Mouse (Mus musculus) induced T-regulatory cell, adult 2 months (primary cell): ENCODE data around the gene Sfrp2.

Experiments
- DNase-seq: peaks from one replicate; pipeline ENCODE4 v3.0.0-alpha.2; 2012; ENCODE audit warnings: low read depth

Sfrp2 gene

GRCm38 (mm10) chr3:83771160-83771869 lies 5.2 kb downstream of the Sfrp2 start:
- no peak for DNase-seq

DNA sequence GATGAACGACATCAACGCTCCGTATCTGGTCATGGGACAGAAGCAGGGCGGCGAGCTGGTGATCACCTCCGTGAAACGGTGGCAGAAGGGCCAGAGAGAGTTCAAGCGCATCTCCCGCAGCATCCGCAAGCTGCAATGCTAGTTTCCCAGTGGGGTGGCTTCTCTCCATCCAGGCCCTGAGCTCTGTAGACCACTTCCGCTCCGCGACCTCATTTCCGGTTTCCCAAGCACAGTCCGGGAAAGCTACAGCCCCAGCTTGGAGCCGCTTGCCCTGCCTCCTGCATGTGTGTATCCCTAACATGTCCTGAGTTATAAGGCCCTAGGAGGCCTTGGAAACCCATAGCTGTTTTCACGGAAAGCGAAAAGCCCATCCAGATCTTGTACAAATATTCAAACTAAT lies 7.2 kb downstream of the Sfrp2 start:
- DNase-seq, result no peak

GRCm38 (mm10) chr3:83775403-83775802 lies 9.3 kb downstream of the Sfrp2 start:
- no peak for DNase-seq

GRCm38 (mm10) chr3:83781460-83782222 lies 15.5 kb downstream of the Sfrp2 start:
- DNase-seq, result no peak

GRCm38 (mm10) chr3:83783716-83784469 lies 17.8 kb downstream of the Sfrp2 start:
- DNase-seq, result no peak

GRCm38 (mm10) chr3:83784726-83785125 lies 18.6 kb downstream of the Sfrp2 start:
- no peak for DNase-seq

DNA sequence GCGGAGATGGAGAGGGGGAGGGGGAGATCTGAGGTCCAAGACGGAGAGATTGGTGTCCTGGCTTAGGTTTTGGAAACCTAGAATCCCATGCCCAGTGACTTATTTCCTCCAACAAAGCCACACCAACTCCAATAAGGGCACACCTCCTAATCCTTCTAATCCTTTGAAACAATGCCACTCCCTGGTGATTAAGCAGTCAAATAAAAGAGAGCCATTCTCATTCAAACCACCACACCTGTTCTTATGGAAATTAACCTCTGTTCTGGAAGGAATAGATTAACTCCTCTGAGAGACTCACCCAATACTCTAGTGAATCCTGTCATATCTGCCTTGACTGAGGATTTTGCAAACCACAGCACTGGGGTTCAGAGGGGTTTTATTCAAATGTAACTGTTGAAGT lies 21.0 kb downstream of the Sfrp2 start:
- no peak for DNase-seq

- no peak for DNase-seq
Observed at GRCm38 (mm10) chr3:83787776-83788305, 21.7 kb downstream of the Sfrp2 start.

- DNase-seq, result peak; percentile 79
Observed at GRCm38 (mm10) chr3:83789651-83790451, 23.7 kb downstream of the Sfrp2 start.

- DNase-seq, result peak; percentile 59
Observed at GRCm38 (mm10) chr3:83791444-83791843, 25.3 kb downstream of the Sfrp2 start.

GRCm38 (mm10) chr3:83797098-83797497 lies 31.0 kb downstream of the Sfrp2 start:
- DNase-seq, result peak; percentile 39

DNA sequence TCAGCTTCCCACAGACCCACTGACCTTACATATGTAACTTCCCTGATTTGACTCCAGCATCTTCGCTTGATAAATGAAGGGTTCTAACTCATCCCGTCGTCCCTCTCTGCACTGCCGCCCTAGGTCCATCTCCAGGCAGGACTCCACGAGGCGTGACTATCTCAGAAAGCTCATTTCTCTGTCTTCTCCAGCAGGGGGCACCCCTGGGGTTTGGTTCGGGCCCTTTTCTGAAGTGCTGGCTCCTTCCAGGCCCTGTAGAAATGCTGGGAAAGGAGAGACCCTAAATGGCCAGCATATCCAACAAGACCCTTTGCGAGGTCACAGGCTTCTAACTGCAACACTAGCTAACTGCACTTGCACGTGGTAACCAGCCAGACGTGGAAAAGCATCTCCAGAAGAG lies 31.7 kb downstream of the Sfrp2 start:
- DNase-seq, result peak; percentile 77

GRCm38 (mm10) chr3:83799486-83799885 lies 33.4 kb downstream of the Sfrp2 start:
- DNase-seq, result no peak

DNA sequence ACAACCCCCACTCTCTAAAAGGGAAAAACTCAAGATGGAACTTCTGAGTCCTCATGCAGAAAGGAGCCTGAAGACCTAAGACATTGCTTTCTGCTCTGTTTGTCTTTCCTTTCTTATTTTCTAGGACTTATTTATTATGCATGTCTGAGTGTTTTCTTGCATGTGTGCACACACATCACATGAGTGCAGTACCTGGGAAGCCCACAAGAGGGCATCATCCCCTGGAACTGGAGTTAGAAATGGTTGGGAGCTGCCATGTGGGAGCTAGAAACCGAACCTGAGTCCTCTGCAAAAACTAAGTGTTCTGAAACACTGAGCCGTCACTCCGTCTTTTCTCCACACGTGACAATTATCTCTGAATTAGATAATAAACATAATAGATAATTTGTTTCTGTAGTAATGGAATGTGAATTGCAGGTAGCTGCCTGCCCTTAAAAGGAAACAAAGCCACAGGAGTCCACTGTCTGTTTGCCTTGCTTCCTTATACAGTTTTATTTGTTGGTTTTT lies 35.6 kb downstream of the Sfrp2 start:
- DNase-seq, result peak; percentile 51

- no peak for DNase-seq
Observed at GRCm38 (mm10) chr3:83808483-83808882, 42.4 kb downstream of the Sfrp2 start.

DNA sequence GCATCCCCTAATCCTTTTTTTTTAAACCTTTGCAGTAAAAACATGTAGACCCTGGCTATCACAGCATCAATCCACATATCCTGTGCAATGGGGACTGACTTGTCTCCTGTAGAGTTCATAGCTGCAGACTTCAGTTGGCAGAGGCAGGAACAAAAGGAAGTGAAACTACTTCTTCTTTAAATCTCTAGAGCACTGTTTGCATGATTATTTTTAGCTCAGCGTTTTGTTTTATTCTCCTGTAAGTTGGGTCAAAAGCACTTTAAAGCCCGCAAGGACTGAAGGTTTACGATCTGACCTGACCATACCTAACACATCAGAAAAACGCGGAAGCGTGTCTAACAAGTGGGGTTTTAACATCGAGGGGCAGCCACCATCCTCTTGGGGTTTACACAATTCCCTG lies 45.9 kb downstream of the Sfrp2 start:
- peak; percentile 14 for DNase-seq

- DNase-seq, result no peak
Observed at GRCm38 (mm10) chr3:83812863-83813262, 46.7 kb downstream of the Sfrp2 start.

DNA sequence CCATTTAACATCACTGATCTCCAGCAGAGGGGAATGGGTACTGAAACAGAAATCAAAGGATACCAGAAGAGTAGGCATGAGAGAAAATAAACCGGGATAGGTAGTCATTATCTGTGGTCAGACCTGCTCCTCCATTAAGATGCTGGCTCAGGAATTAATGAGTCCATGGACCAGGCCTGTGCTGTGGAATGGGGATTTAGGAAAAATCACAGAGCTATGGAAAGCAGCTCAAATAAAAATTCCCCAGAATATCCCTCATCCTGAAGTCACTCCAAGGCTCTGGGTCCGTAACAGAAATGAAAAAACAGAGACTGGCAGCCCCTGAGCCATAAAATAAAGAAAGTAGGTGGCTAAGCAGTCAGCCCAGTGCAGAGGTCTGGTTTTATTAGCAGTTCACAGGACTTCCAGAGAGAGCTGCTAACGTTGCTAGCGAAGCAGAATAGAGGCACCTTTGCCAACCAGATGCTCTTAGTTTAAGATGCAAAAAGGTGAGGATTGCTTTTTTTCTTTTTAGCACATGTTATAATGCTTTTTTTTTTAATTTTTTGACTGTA lies 50.3 kb downstream of the Sfrp2 start:
- no peak for DNase-seq

DNA sequence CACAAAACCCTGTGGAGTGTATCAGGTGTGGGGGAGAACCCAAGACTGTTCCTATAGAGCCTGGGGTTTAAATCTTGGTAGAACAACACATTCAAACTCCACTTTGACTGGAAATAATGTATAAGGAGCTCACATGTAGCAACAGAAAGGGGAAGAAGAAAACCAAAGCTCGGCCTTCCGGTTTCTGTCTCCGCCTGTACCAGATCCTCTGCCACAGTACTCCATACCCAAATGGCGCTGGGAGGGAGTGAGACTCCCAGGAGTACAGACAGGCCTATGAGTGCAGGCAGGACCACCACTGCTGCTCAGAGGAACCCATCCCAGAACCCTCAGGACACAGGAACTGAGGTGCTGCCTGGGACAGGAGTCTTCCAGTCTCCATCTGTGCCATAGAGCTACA lies 57.7 kb downstream of the Sfrp2 start:
- no peak for DNase-seq
